Mouse (Mus musculus) kidney, embryonic 15.5 days (tissue): ENCODE results near the gene Dhx32. TPM values are rescaled to one million over a fixed set of nuclear protein-coding genes. Genes with fewer than 3 reads are reported as not detected.

ENCODE experiments used
- ATAC-seq: fragments of 200-750 bp; cut with Nextera tagmentation; replicated peaks from 2 replicates; pipeline ENCODE4 v1.8.0; 2017; ENCODE audit warnings: moderate TSS enrichment; ENCODE audit not compliant: low FRiP score
- H3K27ac ChIP-seq: fragments of 300-500 bp; sonication (generic); 2 replicates; pipeline ENCODE4 v1.5.1; 2015; ENCODE audit warnings: mild to moderate bottlenecking, inconsistent platforms
- H3K27me3 ChIP-seq: fragments of 300-500 bp; sonication (generic); 2 replicates; pipeline ENCODE4 v1.6.1; 2015; ENCODE audit warnings: inconsistent platforms
- H3K36me3 ChIP-seq: fragments of 300-500 bp; sonication (generic); 2 replicates; pipeline ENCODE4 v1.6.1; 2015; ENCODE audit warnings: inconsistent platforms
- H3K4me1 ChIP-seq: fragments of 300-500 bp; sonication (generic); 2 replicates; pipeline ENCODE4 v1.6.1; 2015; ENCODE audit warnings: inconsistent platforms
- H3K4me2 ChIP-seq: fragments of 300-500 bp; sonication (generic); 2 replicates; pipeline ENCODE4 v1.6.1; 2015; ENCODE audit warnings: moderate library complexity, mild to moderate bottlenecking, inconsistent platforms
- H3K4me3 ChIP-seq: fragments of 300-500 bp; sonication (generic); replicated peaks from 2 replicates; pipeline ENCODE4 v1.5.1; 2015; ENCODE audit warnings: mild to moderate bottlenecking, inconsistent platforms
- H3K9ac ChIP-seq: fragments of 300-500 bp; sonication (generic); 2 replicates; pipeline ENCODE4 v1.6.1; 2015; ENCODE audit warnings: mild to moderate bottlenecking, inconsistent platforms
- H3K9me3 ChIP-seq: fragments of 300-500 bp; sonication (generic); replicated peaks from 2 replicates; pipeline ENCODE4 v1.6.1; 2016; ENCODE audit warnings: inconsistent platforms
- WGBS: fragments of 180-500 bp; shearing (Covaris S2); methylation state at CpG from one replicate; pipeline ENCODE4 v1.1.7; 2015; ENCODE audit warnings: mixed read lengths; 5-methylcytosine and 5-hydroxymethylcytosine counted together
- polyA plus RNA-seq: library from polyadenylated mRNA; unstranded; fragments of >200 nt; fragmentation: Nextera tagmentation; extraction: Ambion mirVana; gene quantifications from 2 replicates; pipeline ENCODE4 v1.2.1, GENCODE M21; 2015

The Dhx32 gene
- polyA plus RNA-seq, 1 experiment from 2014 or later, result 21.3 TPM

GRCm38 (mm10) chr7:133683626-133684025 is 98.9 kb downstream of the Dhx32 start:
- 86% methylated on average over 5 of the region's 5 CpGs for WGBS
- H3K4me2 ChIP-seq, result no peak overlapping the region
- H3K27ac ChIP-seq, result no peak overlapping the region
- H3K9me3 ChIP-seq, result peaks cover 8% of the 10 kb centered on the region; the same call in 1 of the 2 replicates
- H3K4me3 ChIP-seq, result no peak overlapping the region
- no peaks in the 10 kb centered on the region for H3K4me1 ChIP-seq
- H3K36me3 ChIP-seq, result peaks cover 16% of the 10 kb centered on the region
- H3K9ac ChIP-seq, result no peak overlapping the region
- no peak for ATAC-seq
- no peaks in the 10 kb centered on the region for H3K27me3 ChIP-seq

- 72% methylated on average over 3 of the region's 3 CpGs for WGBS
- no peak within 1 kb of the TSS for H3K9ac ChIP-seq
- H3K27ac ChIP-seq, result no peak within 1 kb of the TSS
- ATAC-seq, result no peak
- no peaks in the 10 kb centered on the region for H3K4me1 ChIP-seq
- no peak within 1 kb of the TSS for H3K4me3 ChIP-seq
- H3K27me3 ChIP-seq, result no peaks in the 10 kb centered on the region
- H3K36me3 ChIP-seq, result peaks cover 11% of the 10 kb centered on the region; the same call in 1 of the 2 replicates
- no peaks in the 10 kb centered on the region; the same call in 1 of the 2 replicates for H3K9me3 ChIP-seq
- H3K4me2 ChIP-seq, result no peak within 1 kb of the TSS
Observed at GRCm38 (mm10) chr7:133679961-133680360, 102.6 kb downstream of the Dhx32 start, which contains the start of gene Mmp21. Gene Mmp21, minus strand, starts transcription at chr7:133680061.

- WGBS, result 58% methylated on average over 4 of the region's 4 CpGs
- no peaks in the 10 kb centered on the region for H3K4me1 ChIP-seq
- no peaks in the 10 kb centered on the region for H3K27me3 ChIP-seq
- no peaks in the 10 kb centered on the region; the same call in 1 of the 2 replicates for H3K9me3 ChIP-seq
- no peak overlapping the region for H3K9ac ChIP-seq
- no peak overlapping the region for H3K4me3 ChIP-seq
- ATAC-seq, result no peak
- H3K36me3 ChIP-seq, result peaks cover 16% of the 10 kb centered on the region; the same call in 1 of the 2 replicates
- no peak overlapping the region for H3K4me2 ChIP-seq
- no peak overlapping the region for H3K27ac ChIP-seq
Observed at GRCm38 (mm10) chr7:133679439-133679838, 103.1 kb downstream of the Dhx32 start.

- Histone ChIP-seq H3K9me3 (no peaks in the 10 kb centered on the region), H3K36me3 (peaks cover 18% of the 10 kb centered on the region; the same call in 1 of the 2 replicates), H3K4me1 (no peaks in the 10 kb centered on the region), H3K9ac (no peak overlapping the region), H3K27ac (no peak overlapping the region), H3K4me2 (no peak overlapping the region), H3K27me3 (no peaks in the 10 kb centered on the region), H3K4me3 (no peak overlapping the region)
- no peak for ATAC-seq
- WGBS, result 87% methylated on average over 8 of the region's 8 CpGs
Observed at GRCm38 (mm10) chr7:133678716-133679115, 103.8 kb downstream of the Dhx32 start.

GRCm38 (mm10) chr7:133676002-133676401 is 106.5 kb downstream of the Dhx32 start:
- Histone ChIP-seq H3K4me1 (no peaks in the 10 kb centered on the region), H3K27ac (no peak overlapping the region), H3K4me2 (no peak overlapping the region), H3K9me3 (no peaks in the 10 kb centered on the region), H3K36me3 (peaks cover 45% of the 10 kb centered on the region), H3K4me3 (no peak overlapping the region), H3K9ac (no peak overlapping the region), H3K27me3 (no peaks in the 10 kb centered on the region)
- WGBS, result 73% methylated on average over 9 of the region's 9 CpGs
- ATAC-seq, result no peak

Other genes starting within 250 kb of the Dhx32 start
- not detected in 2 replicates for gene Tex36, start 180.6 kb downstream of the Dhx32 start, polyA plus RNA-seq
- 21.6 and 24.2 TPM in 2 replicates for gene Edrf1, start 145.2 kb downstream of the Dhx32 start, polyA plus RNA-seq
- gene Mmp21, start 102.7 kb downstream of the Dhx32 start, polyA plus RNA-seq, result 0.09 and 0.18 TPM in 2 replicates
- gene Bccip, start 73.4 kb downstream of the Dhx32 start, polyA plus RNA-seq, result 189 and 201 TPM in 2 replicates
- 30.3 and 30.7 TPM in 2 replicates for gene Uros, start 72.7 kb downstream of the Dhx32 start, polyA plus RNA-seq
- 0.23 and 0.37 TPM in 2 replicates for gene Fank1, start 5.9 kb downstream of the Dhx32 start, polyA plus RNA-seq